Mouse (Mus musculus) c-Kit-positive CD71-positive TER-119-negative erythroid progenitor cells, embryonic 14.5 days (primary cell): Measurements from ENCODE around the gene Sumo2.
"Not testable (repeated sequence)": the region's sequence is repeated elsewhere in the genome, so short reads cannot be mapped to it uniquely, and the experiment has no call there.

ENCODE experiments used
- DNase-seq: peaks from one replicate; pipeline ENCODE4 v3.0.0-alpha.2; 2013; ENCODE audit warnings: low read depth

The Sumo2 gene

DNA sequence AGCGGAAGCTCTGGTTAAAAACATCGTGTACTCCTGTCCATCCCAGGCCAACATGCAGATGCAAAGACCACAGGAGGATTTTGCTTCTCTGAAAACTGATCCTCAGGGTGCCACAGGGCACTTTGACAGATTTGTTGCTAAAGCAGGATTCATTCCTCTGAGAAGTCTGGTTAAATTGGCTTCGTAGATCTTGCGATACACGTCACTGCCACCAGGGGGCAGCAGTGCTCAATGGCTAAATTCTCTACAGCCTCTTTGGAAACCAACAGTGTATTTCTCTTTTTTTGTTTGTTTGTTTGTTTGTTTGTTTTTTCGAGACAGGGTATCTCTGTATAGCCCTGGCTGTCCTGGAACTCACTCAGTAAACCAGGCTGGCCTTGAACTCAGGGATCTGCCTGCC is 52.4 kb downstream of the Sumo2 start:
- peak; percentile 77 for DNase-seq

- DNase-seq, result no peak
Measured at GRCm38 (mm10) chr11:115483278-115483677, 52.8 kb downstream of the Sumo2 start.

- DNase-seq, result no peak
Measured at GRCm38 (mm10) chr11:115481553-115482259, 54.4 kb downstream of the Sumo2 start.

DNA sequence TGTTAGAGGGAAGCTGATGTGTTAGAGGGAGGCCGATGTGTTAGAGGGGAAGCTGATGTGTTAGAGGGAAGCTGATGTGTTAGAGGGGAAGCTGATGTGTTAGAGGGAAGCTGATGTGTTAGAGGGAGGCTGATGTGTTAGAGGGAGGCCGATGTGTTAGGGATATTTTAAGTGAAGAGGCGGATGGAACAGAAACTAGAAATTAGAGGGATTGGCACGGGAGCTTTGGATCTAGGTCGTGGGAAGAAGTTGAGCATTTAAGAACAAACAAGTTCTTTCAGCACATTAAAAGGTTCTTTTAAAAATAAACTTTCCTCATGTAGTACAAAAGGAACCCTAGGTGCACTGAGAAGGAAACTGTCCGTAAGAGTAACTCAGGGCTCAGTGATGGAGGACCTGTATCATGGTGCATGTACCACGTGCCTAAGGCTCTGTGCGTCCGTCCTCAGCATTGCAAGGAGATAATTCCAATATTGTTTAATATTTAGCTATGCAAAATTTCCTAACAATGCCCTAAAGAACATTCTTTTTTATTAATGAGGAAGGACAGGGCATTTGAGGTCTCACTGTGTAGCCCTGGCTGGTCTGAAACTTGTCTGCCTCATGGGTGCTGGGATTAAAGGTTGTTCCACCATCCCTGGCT is 57.7 kb downstream of the Sumo2 start:
- DNase-seq, result no peak

GRCm38 (mm10) chr11:115477388-115477787 is 58.7 kb downstream of the Sumo2 start:
- not testable (repeated sequence) for DNase-seq

- DNase-seq, result not testable (repeated sequence)
Measured at GRCm38 (mm10) chr11:115476630-115477029, 59.4 kb downstream of the Sumo2 start.

GRCm38 (mm10) chr11:115475758-115476237 is 60.3 kb downstream of the Sumo2 start:
- DNase-seq, result no peak

GRCm38 (mm10) chr11:115475025-115475757 is 60.9 kb downstream of the Sumo2 start, which contains the start of gene Armc7:
Gene Armc7, plus strand, starts transcription at chr11:115475667.
- DNase-seq, result peak; percentile 94

DNA sequence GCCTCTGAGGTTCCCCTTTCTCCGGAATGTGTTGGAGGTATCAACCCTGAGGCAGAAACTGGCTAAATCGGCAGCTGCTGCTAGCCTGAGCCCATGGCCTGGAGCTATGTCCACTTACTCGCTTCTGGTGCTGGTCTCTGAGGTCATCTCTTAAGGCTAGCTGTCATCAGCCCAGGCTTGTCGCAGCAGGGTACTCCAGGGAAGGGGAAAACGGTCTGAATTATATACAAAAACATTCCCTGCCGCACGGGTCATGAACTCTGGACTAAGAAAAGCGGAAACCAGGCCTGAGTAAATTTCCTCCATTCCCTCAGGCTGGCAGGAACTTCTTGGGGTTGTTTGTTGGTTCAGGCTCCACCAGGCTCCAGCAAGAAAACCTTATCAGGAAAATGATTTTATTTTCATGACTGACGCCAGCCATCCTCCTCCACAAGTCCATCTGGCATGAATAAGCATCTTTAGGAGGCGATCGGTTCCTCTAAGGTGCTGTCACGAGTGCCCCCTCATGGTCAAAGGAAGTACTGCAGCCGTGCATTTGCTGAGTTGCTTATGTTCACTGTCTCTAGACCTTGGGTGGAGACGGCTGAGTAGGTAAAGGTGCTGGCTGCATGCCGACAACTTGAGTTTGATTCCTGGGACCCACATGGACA is 62.3 kb downstream of the Sumo2 start:
- peak; percentile 97 for DNase-seq
